Mouse (Mus musculus) bone marrow macrophage, adult 2 months (primary cell): ENCODE measurements around the gene Arhgef18. TPM values are rescaled to one million over a fixed set of nuclear protein-coding genes. Genes with fewer than 3 reads are reported as not detected.

Experiments used
- H3K27ac ChIP-seq: 2 replicates; pipeline ENCODE4 v1.5.1; 2012; ENCODE audit warnings: low read depth, low read length; ENCODE audit not compliant: insufficient read depth
- H3K4me1 ChIP-seq: 2 replicates; pipeline ENCODE4 v1.6.1; 2012; ENCODE audit warnings: low read length; ENCODE audit not compliant: control insufficient read depth, insufficient read depth
- H3K4me3 ChIP-seq: 2 replicates; pipeline ENCODE4 v1.5.1; 2012; ENCODE audit warnings: mild to moderate bottlenecking, low read length, moderate library complexity; ENCODE audit not compliant: insufficient read depth
- CTCF ChIP-seq: IDR thresholded peaks from 2 replicates; pipeline ENCODE4 v1.5.1; 2012; ENCODE audit warnings: low read depth, mild to moderate bottlenecking, low read length, moderate library complexity
- POLR2A ChIP-seq: IDR thresholded peaks from 2 replicates; pipeline ENCODE4 v1.6.1; 2012; ENCODE audit warnings: mild to moderate bottlenecking, low read depth, low read length, borderline replicate concordance
- polyA plus RNA-seq: library from polyadenylated mRNA; stranded (reverse); fragments of >200 nt; gene quantifications from 2 replicates; pipeline ENCODE4 v1.2.4, GENCODE M21; 2012; ENCODE audit not compliant: missing spikeins, insufficient read depth, insufficient read length

Gene Arhgef18
- polyA plus RNA-seq, 1 experiment = 2.3 TPM

DNA sequence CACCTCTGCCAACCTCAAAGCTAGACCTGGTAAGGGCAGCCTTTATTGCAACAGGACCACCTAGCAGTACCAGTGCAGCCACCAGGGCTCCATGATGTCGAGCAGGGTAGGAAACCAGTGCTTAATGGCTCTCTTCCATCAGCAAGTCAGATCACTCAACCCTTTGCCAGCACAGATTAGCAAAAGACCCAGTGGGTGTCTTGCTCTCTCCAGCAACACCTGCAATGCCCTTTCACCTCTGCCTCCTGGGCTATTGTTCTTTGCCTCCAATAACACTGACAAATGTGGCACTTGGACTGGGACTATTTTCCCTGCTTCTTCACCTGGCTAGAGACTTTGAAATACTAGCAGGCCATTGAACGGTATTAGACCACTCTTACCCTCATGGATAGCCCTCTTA lies 56.4 kb downstream of the Arhgef18 start:
- TF ChIP-seq CTCF (no peak), POLR2A (no peak)
- Histone ChIP-seq H3K27ac (no peak overlapping the region), H3K4me3 (no peak overlapping the region), H3K4me1 (no peaks in the 10 kb centered on the region)

DNA sequence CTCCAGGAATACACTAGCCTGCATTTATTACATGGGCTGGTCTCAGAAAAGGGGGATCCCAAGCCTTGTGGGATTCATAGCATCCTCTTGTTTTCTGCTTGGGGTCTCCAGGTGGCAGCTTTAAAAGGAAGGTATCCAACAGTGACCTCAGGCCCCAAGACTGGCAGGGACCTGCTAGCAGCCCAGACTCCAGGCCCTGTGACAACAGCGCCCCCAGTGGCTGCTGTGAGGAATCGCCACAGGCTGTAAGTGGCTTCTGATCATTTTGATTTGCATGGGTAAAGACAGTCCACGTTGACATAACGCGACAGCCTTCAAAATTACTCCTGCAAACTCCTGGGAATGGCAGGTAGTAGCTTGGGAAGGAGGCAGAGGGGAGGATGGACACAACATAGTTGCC lies 57.9 kb downstream of the Arhgef18 start:
- H3K4me1 ChIP-seq = no peaks in the 10 kb centered on the region
- TF ChIP-seq CTCF (peak; percentile 66), POLR2A (no peak)
- no peak overlapping the region for H3K27ac ChIP-seq
- no peak overlapping the region for H3K4me3 ChIP-seq

DNA sequence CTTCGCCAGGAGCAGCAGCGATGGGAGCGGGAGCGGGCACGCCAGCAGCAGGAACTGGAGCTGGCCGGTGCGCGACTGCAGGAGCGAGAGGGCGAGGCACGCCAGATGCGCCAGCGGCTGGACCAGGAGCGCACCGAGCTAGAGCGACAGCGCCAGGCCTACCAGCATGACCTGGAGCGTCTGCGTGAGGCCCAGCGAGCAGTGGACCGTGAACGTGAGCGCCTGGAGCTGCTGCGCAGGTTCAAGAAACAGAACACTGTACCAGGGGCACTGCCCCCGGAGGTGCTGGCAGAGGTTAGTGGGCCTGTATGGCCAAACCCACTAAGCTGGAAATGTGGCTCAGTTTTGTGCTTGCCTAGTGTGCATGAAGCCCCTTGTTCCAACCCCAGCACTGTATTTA lies 59.2 kb downstream of the Arhgef18 start:
- H3K27ac ChIP-seq = no peak overlapping the region
- no peak overlapping the region for H3K4me3 ChIP-seq
- no peak for TF ChIP-seq CTCF
- no peak for TF ChIP-seq POLR2A
- no peaks in the 10 kb centered on the region for H3K4me1 ChIP-seq

DNA sequence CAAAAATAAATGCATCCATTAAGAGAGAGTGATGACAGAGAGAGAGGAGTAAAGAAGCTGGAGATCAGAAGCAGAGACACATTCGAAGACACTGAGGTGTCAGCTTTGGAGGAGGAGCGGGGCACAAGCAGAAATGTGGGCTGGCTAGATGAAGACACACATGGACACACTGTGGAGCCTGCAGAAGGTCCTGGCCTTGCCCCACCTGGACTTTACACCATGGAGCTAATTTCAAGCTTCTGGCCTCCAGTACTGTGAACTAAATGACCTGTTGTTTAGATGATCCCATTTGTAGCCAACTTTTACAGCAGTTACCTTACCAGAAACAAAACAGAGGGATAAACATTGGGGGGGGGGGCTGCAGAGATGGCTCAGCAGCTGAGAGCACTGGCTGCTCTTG lies 70.4 kb downstream of the Arhgef18 start:
- H3K4me3 ChIP-seq = no peak overlapping the region
- no peak overlapping the region for H3K27ac ChIP-seq
- TF ChIP-seq CTCF = no peak
- TF ChIP-seq POLR2A = no peak
- H3K4me1 ChIP-seq = peaks cover 6% of the 10 kb centered on the region

DNA sequence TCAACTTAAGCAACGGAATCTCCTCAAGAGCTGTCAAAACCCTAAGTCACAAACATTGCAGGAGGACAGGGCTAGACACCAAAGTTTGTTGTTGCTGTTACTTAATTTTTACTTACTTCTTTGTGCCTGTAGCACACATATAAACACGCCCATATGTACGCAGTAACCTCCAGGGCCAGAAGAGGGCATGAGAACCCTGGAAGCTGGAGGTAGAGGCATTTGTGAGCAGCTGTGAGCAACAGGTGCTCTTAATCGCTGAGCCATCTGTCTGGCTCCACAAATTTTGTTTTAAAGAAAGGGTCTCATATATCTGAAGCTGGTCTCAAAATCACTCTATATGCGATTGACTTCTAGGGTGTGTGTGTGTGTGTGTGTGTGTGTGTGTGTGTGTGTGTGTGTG lies 71.5 kb downstream of the Arhgef18 start:
- no peak for TF ChIP-seq CTCF
- no peak for TF ChIP-seq POLR2A
- Histone ChIP-seq H3K4me1 (peaks cover 7% of the 10 kb centered on the region), H3K4me3 (no peak overlapping the region), H3K27ac (no peak overlapping the region)

DNA sequence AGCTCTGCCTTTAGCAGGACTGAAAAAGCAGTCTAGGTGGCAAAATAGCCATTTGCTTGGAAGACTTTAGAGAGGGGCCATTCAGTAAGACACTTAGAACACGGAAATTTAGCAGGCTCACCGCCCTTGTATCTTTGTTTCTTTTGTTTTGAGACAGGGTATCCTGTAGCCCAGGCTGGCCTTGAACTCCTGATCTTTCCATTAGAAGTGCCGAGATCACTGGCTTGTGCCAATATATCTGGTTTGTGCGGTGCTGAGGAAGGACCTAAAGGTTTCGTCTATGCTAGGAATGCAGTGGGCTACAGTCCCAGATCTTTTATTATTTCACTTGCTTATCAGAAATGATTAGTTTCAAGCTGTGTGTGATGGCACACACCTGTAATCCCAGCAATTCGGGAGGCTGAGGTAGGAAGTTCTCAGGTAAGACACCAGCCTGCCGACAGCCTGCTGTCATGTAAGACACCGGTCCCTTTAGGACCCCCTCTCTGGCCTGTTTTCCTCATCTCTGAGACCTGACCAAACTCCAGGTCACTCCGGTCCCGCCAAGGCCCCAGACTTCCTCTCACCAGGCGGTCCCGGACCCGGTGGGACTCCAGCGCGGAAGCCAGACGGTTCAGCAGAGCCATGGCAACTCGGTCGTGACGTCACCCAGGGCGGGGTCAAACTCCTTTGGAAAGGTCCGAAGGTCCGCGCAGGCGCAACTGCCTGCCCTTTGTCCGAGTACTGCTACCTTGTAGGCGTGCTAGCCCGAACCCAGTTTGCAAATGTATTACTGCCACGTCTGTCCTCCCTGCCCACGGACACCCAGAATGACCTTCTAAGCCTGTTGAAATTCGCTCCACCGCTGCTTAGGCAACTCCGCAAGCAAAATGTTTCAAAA lies 74.4 kb downstream of the Arhgef18 start, which contains the start of gene Pex11g:
TSS of gene Pex11g (minus strand) at position 675 of the 880 bp plus-strand sequence.
- no peak for TF ChIP-seq POLR2A
- H3K4me1 ChIP-seq = peaks cover 7% of the 10 kb centered on the region
- no peak within 1 kb of the TSS for H3K27ac ChIP-seq

DNA sequence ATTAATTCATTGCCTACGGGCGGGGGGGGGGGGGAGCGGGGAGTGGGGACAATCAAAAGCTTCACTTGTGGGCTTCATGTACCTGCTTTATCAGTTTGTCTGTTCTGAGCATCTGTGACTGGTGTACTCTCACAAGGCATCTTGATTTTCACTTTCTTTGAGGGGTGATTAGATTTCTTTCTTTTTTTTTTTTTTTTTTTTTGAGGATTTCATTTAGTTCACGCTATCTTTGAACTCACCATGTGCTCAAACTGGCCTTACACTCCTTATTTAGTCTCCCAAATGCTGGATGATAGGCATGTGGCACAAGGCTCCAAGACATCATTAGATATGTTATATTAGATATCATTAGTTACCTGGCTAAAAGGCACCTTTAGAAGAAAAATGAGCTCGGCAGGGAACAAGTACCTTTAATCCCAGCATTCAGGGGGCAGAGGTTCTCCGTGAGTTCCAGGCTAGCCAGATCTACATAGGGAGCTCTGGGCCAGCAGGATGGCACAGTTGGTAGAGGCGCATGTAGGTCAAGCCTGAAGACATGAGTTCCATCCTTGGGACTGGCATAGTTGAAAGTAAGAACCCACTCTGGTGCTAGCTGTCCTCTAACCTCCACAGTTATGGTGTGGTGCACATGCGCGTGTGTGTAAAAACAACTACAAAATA lies 75.2 kb downstream of the Arhgef18 start:
- peak overlapping the region; percentile 65 for H3K4me3 ChIP-seq
- no peak overlapping the region for H3K27ac ChIP-seq
- no peak for TF ChIP-seq POLR2A
- TF ChIP-seq CTCF = no peak
- H3K4me1 ChIP-seq = peaks cover 7% of the 10 kb centered on the region

More for the DNA sequence above, 74.4 kb downstream of the Arhgef18 start, which contains the start of gene Pex11g:
- H3K4me3 ChIP-seq = peak within 1 kb of the TSS; percentile 65

DNA sequence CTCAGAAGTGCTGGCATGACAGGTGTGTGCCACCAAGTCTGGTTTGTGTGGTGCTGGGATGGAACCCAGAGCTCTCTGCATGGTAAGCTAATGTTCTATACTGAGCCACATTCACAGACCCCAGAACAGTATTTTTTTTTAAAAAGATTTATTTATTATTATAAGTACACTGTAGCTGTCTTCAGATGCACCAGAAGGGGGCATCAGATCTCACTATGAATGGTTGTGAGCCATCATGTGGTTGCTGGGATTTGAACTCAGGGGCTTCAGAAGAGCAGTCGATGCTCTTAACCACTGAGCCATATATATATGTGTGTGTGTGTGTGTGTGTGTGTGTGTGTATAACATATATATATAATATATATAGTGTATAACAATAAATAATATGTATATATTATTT lies 76.0 kb downstream of the Arhgef18 start:
- Histone ChIP-seq H3K27ac (no peak overlapping the region), H3K4me1 (peaks cover 7% of the 10 kb centered on the region), H3K4me3 (no peak overlapping the region)
- TF ChIP-seq CTCF (no peak), POLR2A (no peak)

DNA sequence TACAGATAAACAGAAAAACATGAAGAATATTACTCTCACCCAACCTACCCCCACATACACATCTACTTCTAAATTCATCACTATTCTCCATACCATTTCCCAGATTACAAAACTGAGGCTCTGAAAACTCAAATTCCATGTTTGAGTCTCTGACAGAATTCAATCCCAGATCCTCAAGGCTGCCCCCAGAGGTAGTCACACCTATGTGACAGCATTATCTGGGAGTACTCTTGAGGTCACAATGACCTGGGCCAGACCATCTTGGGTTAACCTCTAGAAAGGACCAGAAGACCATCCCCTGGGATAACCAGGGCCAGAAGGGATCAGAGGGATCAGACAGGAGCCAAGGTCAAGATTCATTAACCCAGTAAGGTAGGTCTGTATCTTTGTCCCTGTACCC lies 77.8 kb downstream of the Arhgef18 start, which contains the start of gene Tex45:
TSS of gene Tex45 (plus strand) at position 301 of the 400 bp plus-strand sequence.
- no peak for TF ChIP-seq CTCF
- TF ChIP-seq POLR2A = no peak
- H3K4me1 ChIP-seq = peaks cover 7% of the 10 kb centered on the region
- no peak within 1 kb of the TSS for H3K4me3 ChIP-seq
- H3K27ac ChIP-seq = no peak within 1 kb of the TSS

DNA sequence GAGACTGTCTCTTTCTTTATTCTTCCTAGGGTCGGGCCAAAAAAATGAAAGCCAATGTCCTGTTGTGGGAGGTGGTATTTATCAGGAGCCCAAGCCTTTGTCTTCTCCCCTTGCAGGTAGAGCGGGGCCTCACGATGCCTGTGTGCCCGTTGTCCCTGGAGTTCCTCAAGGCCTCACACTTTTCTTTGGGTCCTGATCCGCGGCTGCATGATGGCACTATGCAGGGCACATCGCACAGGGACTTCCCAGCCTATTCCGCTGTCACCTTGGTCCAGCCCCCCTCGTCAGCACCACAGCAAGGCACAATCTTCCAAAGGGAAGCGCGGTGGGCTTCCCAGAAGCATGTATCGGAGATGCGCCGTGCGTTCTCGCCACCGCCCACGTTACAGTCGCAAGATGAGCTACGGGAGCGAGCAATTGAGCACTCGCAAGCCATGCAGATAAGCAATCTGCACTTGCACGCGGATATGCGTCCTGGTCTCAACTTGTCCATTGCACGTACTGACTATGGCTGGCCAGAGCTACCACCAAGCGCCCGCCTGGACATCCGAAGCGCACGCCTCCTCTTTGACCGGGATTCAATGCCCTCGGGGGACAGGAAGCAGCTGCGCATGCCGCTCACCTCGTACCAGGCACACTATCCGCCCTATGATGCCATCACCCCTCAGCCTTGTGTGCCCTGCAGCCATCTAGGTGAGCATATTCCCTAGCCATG lies 83.1 kb downstream of the Arhgef18 start:
- Histone ChIP-seq H3K27ac (no peak overlapping the region), H3K4me3 (peak overlapping the region; percentile 31), H3K4me1 (peaks cover 2% of the 10 kb centered on the region; the same call in 1 of the 2 replicates)
- no peak for TF ChIP-seq POLR2A
- TF ChIP-seq CTCF = no peak
